Mouse (Mus musculus) ovary, postnatal 14 days (tissue): Measurements from ENCODE around the gene 4930524B15Rik.
A peak's percentile ranks its signal among the peaks of the same experiment; 100 is the strongest.
"Not testable (repeated sequence)": the region's sequence is repeated elsewhere in the genome, so short reads cannot be mapped to it uniquely, and the experiment has no call there.

Experiments
- DNase-seq: peaks from one replicate; pipeline ENCODE4 v3.0.0; 2022; ENCODE audit warnings: low spot score

The 4930524B15Rik gene

GRCm38 (mm10) chr11:31984786-31985185, 19.4 kb downstream of the 4930524B15Rik start:
- no peak for DNase-seq

- DNase-seq: no peak
Measured at GRCm38 (mm10) chr11:31992535-31992934, 27.1 kb downstream of the 4930524B15Rik start.

- no peak for DNase-seq
Measured at GRCm38 (mm10) chr11:31999716-32000115, 34.3 kb downstream of the 4930524B15Rik start.

- DNase-seq: peak; percentile 53
Measured at GRCm38 (mm10) chr11:32000281-32000680, 34.9 kb downstream of the 4930524B15Rik start, which contains the start of gene Nsg2. Gene Nsg2 (plus strand): TSS chr11:32000463.

- DNase-seq: no peak
Measured at GRCm38 (mm10) chr11:32001181-32001910, 36.0 kb downstream of the 4930524B15Rik start.

GRCm38 (mm10) chr11:32002670-32003072, 37.3 kb downstream of the 4930524B15Rik start:
- no peak for DNase-seq

GRCm38 (mm10) chr11:32008049-32008448, 42.7 kb downstream of the 4930524B15Rik start:
- DNase-seq: not testable (repeated sequence)

- DNase-seq: no peak
Measured at GRCm38 (mm10) chr11:32008852-32009251, 43.5 kb downstream of the 4930524B15Rik start.

- DNase-seq: no peak
Measured at GRCm38 (mm10) chr11:32009961-32010662, 44.7 kb downstream of the 4930524B15Rik start.

- DNase-seq: no peak
Measured at GRCm38 (mm10) chr11:32010663-32010970, 45.2 kb downstream of the 4930524B15Rik start.

GRCm38 (mm10) chr11:32011867-32012603, 46.6 kb downstream of the 4930524B15Rik start:
- no peak for DNase-seq

GRCm38 (mm10) chr11:32013014-32013427, 47.6 kb downstream of the 4930524B15Rik start:
- no peak for DNase-seq

GRCm38 (mm10) chr11:32013561-32013960, 48.2 kb downstream of the 4930524B15Rik start:
- no peak for DNase-seq

GRCm38 (mm10) chr11:32018201-32018600, 52.8 kb downstream of the 4930524B15Rik start:
- DNase-seq: no peak

- DNase-seq: no peak
Measured at GRCm38 (mm10) chr11:32020031-32020965, 54.9 kb downstream of the 4930524B15Rik start.

- DNase-seq: no peak
Measured at GRCm38 (mm10) chr11:32026634-32027033, 61.2 kb downstream of the 4930524B15Rik start.

- DNase-seq: no peak
Measured at GRCm38 (mm10) chr11:32027474-32028342, 62.3 kb downstream of the 4930524B15Rik start.

GRCm38 (mm10) chr11:32028605-32029004, 63.2 kb downstream of the 4930524B15Rik start:
- no peak for DNase-seq
